Mouse (Mus musculus) G1E (cell line): ENCODE data around the gene Ltbp1.

Source experiments
- CTCF ChIP-seq: IDR thresholded peaks from 2 replicates; pipeline ENCODE4 v1.5.1; 2012; ENCODE audit warnings: low read depth, low read length, inconsistent platforms, mixed read lengths
- GATA1 ChIP-seq: IDR thresholded peaks from 2 replicates; pipeline ENCODE4 v1.6.1; 2012; ENCODE audit warnings: borderline replicate concordance, low read length, inconsistent platforms, mixed read lengths
- GATA2 ChIP-seq: IDR thresholded peaks from 2 replicates; pipeline ENCODE4 v1.6.1; 2012; ENCODE audit warnings: low read depth, low read length, inconsistent platforms, borderline replicate concordance
- POLR2AphosphoS5 ChIP-seq: IDR thresholded peaks from 2 replicates; pipeline ENCODE4 v1.6.1; 2012; ENCODE audit warnings: low read depth, low read length, inconsistent platforms; ENCODE audit not compliant: insufficient replicate concordance
- TAL1 ChIP-seq: conservative IDR thresholded peaks from 2 replicates; pipeline ENCODE4 v1.6.1; 2012; ENCODE audit warnings: low read depth, low read length, inconsistent platforms, mixed read lengths

DNA sequence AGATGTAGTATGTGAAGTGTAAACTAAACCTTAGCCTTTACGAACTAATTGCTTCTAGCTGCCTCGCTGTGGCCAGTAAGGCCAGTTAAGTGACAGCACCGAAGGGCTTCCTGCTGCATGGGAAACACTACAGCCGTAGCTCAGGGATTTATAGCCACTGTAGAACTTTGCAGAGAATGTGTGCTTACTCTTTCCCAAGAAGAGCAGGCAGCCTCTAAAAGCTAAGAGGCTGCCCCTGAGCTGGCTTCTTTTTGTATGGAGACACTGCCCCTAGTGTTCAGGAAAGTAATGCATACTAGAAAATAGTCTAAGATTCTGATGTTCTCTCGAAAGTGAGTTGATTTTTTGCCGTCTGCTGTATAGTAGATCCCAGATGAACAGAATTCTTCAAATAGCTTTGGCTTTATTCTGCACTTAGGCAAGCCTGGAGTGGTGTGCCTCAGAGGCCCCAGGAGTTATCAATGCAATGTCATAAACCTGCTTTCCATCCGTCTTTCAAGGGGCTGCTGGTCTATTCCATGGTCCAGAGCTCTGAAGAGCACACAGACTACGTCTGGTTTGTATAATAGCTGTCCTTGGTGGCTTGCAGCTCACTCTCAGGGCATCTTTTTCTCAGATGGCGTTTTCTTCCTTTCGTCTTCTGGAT lies 82.1 kb downstream of the Ltbp1 start:
- no peak for TF ChIP-seq CTCF
- TF ChIP-seq GATA1: no peak
- TF ChIP-seq TAL1: no peak
- TF ChIP-seq POLR2AphosphoS5: no peak
- TF ChIP-seq GATA2: no peak
